Mouse (Mus musculus) heart, adult 8-10 months (tissue): ENCODE results near the gene Ric8b. TPM values are rescaled to one million over a fixed set of nuclear protein-coding genes. Genes with fewer than 3 reads are reported as not detected.

Experiments used
- DNase-seq: peaks from one replicate; pipeline ENCODE4 v3.0.0; 2022; ENCODE audit warnings: low spot score
- total RNA-seq, 4 experiments: library from RNA; stranded (reverse); gene quantifications; 2 replicates each; pipeline ENCODE4 v1.2.4; 2022

The Ric8b gene
- total RNA-seq, 4 experiments from 2014 or later = 39.8 to 44.8 (median 43.5) TPM

DNA sequence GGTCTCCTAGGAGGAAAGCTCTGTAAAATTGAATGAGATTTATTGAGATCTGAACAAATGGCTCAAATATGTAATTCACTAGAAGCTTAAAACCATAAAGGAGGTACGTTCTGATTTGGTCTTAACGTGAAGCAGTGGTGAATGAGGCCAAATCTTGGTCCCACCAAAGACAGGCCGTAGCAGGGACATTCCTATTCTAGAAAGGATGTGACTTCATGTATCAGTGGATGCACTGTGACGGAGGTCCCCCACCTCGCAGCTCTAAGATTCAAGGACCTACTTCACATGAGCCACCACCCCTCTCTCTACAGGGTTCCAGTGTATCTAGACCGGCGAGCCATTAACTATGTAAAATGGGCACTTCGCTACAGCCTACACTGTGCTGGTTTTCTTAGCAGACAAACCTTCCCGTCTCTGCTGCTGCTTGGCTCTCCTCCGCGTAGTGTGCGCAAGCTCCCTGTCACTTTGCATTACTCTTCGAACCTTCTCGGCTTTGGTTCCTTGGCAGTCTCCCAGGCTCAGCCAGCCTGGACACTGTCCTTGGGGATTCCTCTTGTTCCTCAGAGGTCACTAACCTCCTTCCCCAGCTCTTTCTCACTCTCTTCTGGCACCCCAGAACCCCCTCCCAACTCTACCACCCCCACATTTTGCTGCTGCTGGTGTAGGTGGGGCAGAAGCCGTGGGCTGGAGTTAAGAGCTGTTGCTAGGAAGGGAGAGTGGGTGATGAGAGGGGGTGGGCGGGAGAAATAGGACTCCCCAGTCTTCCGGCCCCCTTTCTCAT lies 8.2 kb upstream of the Ric8b start:
- no peak for DNase-seq

DNA sequence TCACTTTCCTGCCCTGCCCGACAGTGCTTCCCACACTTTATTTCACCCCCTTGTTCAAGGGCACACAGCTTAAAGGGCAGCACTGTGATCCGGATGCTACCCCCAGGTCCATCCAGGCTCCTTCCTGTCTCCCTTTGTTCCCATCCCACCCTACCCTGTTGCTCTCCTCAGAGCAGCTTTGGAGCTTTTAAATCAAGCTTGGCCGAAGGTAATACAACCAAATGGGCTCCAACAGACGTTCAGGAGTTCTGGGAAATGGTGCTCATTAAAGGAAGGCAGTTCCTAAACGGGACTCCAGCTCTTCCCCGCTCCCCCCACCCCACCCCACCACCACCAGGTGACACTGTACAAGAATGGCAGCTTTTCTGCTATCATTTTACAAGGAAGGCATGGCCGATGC lies 7.2 kb upstream of the Ric8b start:
- DNase-seq = no peak

DNA sequence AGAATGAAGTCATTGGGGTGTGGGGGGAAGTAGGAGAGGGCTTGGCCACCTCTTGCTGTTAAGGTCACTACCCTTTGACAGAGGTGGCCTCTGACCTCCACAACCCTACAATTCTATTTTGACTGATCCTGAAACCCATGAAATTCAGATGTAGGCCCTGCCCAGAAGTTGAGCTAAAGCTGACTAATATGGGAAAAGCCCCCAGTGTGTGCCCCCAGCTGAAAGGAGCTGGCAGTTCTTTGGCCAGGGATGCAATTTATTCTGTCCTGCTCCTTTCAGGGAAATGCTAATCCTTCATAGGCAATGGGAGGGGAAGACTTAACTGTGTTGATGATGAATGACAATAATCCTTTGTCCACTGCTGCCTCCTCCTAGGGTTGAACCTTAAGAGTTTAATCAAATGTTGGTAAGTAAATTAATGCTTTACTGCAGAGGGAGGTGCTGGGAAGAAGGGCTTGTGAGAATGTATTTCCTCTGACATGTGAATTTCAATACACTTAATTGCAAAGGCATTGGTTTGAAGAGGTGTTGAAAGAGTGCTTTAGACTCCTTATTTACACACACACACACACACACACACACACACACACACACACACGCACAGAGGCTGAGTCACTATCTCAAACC lies 6.5 kb upstream of the Ric8b start:
- DNase-seq = no peak

GRCm38 (mm10) chr10:84913148-84913547 lies 4.3 kb upstream of the Ric8b start:
- DNase-seq = no peak

GRCm38 (mm10) chr10:84915476-84915875 lies 1.9 kb upstream of the Ric8b start:
- DNase-seq = no peak

DNA sequence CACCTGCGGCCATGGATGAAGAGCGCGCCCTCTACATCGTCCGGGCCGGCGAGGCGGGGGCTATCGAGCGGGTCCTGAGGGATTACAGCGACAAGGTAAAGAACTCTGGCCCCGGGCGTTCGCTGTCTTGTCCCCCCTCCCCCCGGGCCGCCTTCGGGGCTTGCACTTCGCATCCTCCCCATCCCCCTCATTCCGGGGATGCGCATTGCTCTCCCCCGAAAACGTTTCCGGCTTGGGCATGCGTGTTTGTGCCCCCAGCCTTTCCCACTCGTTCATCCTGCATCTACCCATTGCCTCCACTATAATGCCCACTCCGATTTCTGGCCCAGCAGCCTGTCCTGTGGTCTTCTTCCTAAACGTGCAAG lies 297 bp downstream of the Ric8b start:
- DNase-seq = no peak

DNA sequence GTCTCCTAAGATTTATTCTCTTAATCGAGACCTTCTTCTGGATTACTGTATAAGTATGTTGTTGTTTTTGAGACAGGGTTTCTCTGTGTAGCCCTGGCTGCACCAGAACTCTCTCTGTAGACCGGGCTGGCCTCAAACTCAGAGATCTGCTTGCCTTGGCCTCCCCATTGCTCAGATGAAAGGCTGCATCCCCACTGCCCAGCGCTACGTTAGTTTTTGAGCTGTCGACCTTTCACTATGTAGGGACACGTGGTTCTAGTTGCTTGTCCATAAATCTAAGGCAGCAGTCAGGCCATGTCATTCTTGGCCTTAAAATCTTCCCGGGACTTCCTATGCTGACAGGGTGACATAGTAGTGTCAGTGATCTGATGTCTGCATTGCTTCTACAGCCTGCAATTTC lies 8.9 kb downstream of the Ric8b start:
- no peak for DNase-seq

- no peak for DNase-seq
These were observed 9.5 kb downstream of the Ric8b start for GRCm38 (mm10) chr10:84926885-84927284.

GRCm38 (mm10) chr10:84928465-84928864 lies 11.0 kb downstream of the Ric8b start:
- DNase-seq = no peak

DNA sequence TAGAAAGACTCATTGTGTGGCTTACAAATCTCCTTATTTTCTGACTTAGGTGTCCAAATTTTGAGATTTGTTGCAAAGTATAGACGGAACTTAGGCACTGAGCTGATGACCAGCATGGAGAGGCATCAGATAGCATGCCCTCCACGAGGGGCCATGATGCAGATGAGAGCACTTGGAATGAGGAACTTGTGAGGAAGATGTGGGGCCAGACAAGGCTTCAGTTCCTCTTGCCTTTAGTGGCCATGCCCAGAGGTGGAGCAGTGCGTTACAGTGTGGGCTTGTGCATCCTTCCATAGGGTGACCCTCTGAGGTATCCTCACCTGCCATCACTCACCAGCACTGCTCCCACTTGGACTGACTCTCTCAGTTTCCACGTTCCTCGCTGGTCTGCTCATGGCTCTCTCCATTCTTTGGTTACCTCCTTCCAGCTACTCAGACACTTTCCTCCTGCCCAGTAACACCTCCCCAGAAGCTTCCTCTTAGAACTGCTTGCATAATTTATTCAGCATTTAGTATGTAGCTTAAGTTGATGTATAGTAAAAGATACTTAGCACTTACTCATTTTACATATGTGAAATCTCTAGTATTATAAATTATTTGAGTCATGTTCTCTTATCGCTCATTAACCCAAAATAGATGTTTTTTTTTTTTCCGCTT lies 18.3 kb downstream of the Ric8b start:
- no peak for DNase-seq

DNA sequence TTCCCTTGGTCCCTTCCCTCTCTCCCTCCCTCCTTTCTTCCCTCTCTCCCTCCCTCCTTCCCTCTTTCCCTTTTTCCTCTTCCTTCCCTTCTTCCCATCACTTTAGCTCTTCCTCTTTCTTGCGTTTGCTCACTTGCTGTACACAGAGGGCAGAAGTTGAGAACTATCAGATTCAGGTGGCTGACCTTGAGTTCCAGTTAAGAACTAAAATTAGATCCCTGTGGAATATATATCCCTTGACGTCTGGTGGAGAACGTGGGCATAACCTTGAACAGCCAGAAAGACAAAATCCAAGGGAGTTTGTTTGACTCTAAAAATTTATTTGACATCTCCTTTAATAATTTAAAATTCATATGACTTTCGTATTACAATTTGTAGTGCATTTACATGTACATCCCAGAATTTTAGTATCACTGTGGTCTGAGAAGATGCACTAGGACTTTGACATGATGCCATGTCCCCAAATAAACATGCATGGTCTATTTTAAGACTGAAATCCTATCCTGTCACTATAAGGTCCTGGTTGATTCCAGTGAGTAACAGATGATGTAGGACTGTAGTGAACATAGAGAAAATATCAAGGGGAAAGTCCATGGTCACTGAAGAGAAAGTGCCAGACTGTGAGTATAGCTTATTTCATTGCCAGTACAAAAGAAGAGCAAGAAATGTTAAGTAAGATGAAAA lies 19.6 kb downstream of the Ric8b start:
- no peak for DNase-seq

GRCm38 (mm10) chr10:84938094-84938820 lies 20.8 kb downstream of the Ric8b start:
- no peak for DNase-seq

- no peak for DNase-seq
These were observed 21.5 kb downstream of the Ric8b start for GRCm38 (mm10) chr10:84938886-84939285.

DNA sequence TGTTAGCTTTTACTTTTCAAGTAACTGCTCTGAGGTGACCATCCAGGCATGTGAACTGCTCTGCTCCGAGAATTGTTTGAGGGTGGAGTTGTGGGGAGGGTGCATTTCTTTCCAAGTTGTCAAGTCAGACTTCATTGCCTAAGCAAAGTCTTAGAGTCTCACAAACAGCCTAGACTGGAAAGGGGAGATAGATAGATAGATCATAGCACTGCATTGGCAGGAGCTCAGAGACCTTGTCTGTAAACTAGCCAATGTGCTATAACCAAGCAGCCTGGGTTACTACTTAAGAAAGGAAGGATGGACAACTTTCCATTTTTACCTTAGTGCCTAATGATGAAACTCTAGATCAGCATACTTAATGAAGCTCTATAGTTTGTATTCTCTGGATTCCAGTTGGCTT lies 22.9 kb downstream of the Ric8b start:
- DNase-seq = no peak

DNA sequence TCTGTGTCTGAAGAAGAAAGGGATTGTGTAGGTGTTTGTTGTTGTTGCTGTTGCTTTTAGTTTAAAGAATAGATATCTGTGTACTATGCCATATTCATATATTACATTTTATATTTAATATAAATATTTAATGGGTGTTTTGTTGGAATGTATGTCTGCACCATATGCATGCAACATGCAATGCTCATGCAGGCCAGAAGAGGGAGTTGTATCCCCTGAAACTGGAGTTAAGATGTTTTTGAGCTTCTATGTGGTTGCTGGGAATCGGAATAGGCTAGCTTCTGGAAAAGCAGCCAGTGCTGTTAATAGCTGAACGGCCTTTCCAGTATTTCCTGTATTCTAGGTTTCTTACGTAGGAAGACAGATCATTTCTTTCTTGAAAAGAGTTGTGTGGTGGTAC lies 28.3 kb downstream of the Ric8b start:
- no peak for DNase-seq

DNA sequence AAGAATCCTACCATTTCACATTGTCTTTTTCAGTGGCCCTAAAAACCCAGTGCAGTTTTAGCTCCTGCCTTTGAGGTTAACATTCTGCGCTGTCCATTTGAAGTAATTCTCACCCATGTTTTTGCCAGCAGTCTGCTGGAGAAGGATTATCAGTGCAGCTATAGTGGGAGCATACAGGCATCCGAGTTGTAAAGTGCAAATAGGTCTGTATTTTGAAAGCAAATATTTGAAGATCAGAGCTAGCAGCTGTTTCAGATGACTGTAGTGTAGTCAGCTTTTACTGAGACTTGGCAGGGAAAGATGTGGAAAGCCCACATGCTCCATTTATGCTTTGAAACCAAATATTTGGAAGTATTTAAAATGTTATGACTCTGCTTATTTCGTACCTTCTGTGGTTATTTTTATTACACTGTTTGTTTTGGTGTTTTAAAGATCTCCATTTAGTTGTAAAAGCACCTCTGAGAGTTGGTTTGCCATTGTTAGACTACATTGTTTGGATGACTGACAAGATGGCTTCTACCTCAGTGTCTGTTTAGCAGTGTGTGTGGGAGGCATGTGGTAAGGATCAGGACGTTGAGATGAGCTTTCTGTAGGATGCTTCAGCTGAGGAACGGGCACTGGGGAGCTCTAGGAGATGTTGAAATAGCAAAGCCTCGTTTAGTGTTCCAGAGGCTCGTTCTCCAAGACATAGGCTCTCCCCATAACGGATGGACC lies 31.7 kb downstream of the Ric8b start:
- no peak for DNase-seq

GRCm38 (mm10) chr10:84949684-84950010 lies 32.2 kb downstream of the Ric8b start:
- no peak for DNase-seq

DNA sequence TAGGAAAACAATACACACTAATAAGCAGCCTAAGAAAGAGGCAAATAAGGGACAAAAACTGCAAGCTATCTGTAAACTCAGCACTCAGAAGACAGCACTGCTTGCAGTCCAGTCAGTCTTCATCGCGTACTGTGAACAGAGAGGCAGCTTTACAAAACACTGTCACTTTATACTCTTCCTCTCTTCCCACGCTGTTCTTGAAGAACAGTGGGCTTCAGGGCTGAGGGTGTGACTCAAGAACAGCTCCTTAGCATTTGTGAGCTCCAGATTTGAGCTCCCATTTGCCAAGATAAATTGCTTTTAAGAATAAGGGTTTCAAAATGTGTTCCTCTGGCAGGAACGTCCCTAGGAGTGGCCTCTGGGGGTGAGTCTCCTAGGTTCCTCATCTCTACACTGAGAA lies 33.0 kb downstream of the Ric8b start:
- DNase-seq = no peak

GRCm38 (mm10) chr10:84954236-84954635 lies 36.8 kb downstream of the Ric8b start:
- DNase-seq = no peak

GRCm38 (mm10) chr10:84956173-84956572 lies 38.8 kb downstream of the Ric8b start:
- DNase-seq = no peak

- no peak for DNase-seq
These were observed 41.2 kb downstream of the Ric8b start for GRCm38 (mm10) chr10:84958597-84958996.
